Mouse (Mus musculus) megakaryocyte, embryonic 14.5 days (primary cell): ENCODE measurements around the gene Gls.

Experiments used
- FLI1 ChIP-seq: IDR thresholded peaks from 2 replicates; pipeline ENCODE4 v1.6.1; 2012; ENCODE audit warnings: low read length, inconsistent platforms, mixed read lengths
- GATA1 ChIP-seq: IDR thresholded peaks from 3 replicates; pipeline ENCODE4 v1.6.1; 2012; ENCODE audit warnings: mixed read lengths, low read length, inconsistent platforms, borderline replicate concordance

- TF ChIP-seq FLI1, result no peak
- no peak for TF ChIP-seq GATA1
These were observed 50.0 kb downstream of the Gls start for GRCm38 (mm10) chr1:52182992-52183391.
